Mouse (Mus musculus): ENCODE data around the gene Kif1a. TPM values are rescaled to one million over a fixed set of nuclear protein-coding genes. Genes with fewer than 3 reads are reported as not detected.
"Not testable (repeated sequence)": the region's sequence is repeated elsewhere in the genome, so short reads cannot be mapped to it uniquely, and the experiment has no call there.

The Kif1a gene
- polyA plus RNA-seq, 1 experiment from 2014 or later: 10.0 TPM

DNA sequence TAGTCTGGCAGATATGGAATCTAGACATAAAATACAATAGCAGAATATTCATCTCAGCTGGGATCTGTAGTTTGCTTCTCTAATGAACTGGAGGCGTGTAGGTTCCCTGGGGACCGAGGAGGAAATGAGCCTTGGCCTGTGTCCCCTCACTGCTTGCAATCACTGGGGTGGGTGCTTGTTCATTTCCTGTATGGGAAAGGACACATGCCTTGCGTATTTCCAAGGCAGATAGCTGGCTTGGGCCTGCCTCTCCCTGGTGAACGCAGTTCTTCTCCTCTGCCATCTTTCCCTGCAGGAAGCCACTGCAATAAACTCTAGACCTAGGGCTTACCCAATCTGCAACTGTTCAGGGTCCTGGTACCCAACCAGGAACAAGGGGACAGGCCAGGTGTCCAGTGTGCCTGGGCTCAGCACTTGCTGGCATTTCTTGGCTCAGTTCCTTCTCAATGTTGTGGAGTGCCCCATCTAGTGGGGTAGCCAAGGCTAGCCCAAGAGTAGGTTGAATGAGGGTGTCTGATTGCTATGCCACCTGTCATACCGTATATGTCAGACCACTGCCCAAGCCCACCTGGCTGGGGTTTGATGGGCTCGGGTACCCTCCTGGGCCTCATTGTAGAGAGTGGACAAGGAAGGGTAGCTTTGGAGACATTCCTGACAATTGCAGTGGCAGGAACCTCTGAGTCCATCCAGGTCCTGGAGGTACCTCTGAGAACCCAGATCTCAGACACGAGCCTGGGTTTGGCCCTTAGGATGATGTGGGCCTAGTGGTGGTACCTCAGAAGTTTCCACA lies 120.5 kb downstream of the Kif1a start:
- Histone ChIP-seq H3K4me1 (peaks cover 16% of the 10 kb centered on the region; the same call in 1 of the 2 replicates), H3K4me3 (replicated peaks) (no peak overlapping the region), H3K9me3 (replicated peaks) (no peaks in the 10 kb centered on the region), H3K4me2 (no peak overlapping the region), H3K27ac (peak overlapping the region; percentile 5; the same call in 1 of the 2 replicates), H3K27me3 (0 out of 2 replicates have a peak, but pooled peaks cover 9% of the 10 kb centered on the region), H3K9ac (no peak overlapping the region), H3K36me3 (no peaks in the 10 kb centered on the region)
- WGBS: 71% methylated on average over 7 of the region's 7 CpGs
- no peak for ATAC-seq (replicated peaks; ENCODE audit: low FRiP score)

DNA sequence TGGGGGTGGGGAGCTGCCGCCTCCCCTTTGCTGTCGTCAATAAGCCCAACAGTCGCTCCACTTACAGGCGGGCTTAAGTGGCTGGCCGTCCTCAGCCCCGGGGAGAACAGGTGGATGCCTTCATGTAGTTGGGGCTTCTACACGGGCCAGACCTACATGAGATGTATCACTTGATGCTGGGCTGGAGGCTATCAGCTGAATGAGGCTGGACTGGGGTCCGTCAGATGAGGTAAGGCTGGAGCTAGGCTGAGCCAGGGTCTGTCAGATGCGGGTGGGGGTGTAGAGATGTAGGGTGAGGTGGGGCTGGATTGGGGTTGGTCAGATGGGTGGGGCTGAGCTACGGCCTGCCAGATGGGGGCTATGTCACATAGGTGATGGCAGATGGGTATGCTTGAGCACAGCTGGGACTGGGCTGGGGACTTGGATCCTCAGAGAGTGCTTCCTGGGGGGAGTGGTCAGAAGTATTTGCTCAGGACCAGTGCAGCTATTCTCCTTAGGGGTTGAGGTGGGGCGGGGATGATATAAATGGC lies 122.6 kb downstream of the Kif1a start:
- no peak overlapping the region for H3K4me2 ChIP-seq
- H3K4me3 ChIP-seq (replicated peaks): no peak overlapping the region
- no peaks in the 10 kb centered on the region for H3K36me3 ChIP-seq
- no peaks in the 10 kb centered on the region for H3K9me3 ChIP-seq (replicated peaks)
- H3K27ac ChIP-seq: no peak overlapping the region
- 23% methylated on average over 11 of the region's 11 CpGs for WGBS
- no peak overlapping the region for H3K9ac ChIP-seq
- 0 out of 2 replicates have a peak, but pooled peaks have one; percentile 17 for ATAC-seq (replicated peaks; ENCODE audit: low FRiP score)
- H3K4me1 ChIP-seq: peaks cover 19% of the 10 kb centered on the region; the same call in 1 of the 2 replicates
- H3K27me3 ChIP-seq: 0 out of 2 replicates have a peak, but pooled peaks cover 9% of the 10 kb centered on the region

DNA sequence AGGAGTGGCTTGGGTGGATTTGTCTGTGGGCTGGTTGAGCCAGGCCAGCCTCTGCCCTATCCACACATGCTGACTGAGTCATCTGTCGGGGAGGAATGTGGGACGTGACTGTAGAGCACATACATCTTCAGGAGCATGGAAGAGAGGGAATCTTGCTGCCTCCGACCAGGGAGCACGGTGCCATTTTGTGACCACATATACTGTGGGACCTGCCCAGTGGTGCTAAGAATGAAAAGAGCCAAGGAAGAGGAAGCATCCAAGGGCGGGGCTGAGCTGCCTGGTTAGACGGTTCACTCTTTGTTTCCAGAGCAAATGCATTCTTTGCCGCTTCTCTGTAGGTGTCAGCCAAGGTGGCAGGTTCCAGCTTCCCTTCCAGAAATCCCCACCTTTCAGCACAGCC lies 123.1 kb downstream of the Kif1a start:
- peaks cover 19% of the 10 kb centered on the region; the same call in 1 of the 2 replicates for H3K4me1 ChIP-seq
- H3K4me3 ChIP-seq (replicated peaks): no peak overlapping the region
- no peak overlapping the region for H3K27ac ChIP-seq
- H3K4me2 ChIP-seq: no peak overlapping the region
- H3K9me3 ChIP-seq (replicated peaks): no peaks in the 10 kb centered on the region
- no peak for ATAC-seq (replicated peaks; ENCODE audit: low FRiP score)
- 0 out of 2 replicates have a peak, but pooled peaks cover 9% of the 10 kb centered on the region for H3K27me3 ChIP-seq
- WGBS: 51% methylated on average over 7 of the region's 7 CpGs
- no peak overlapping the region for H3K9ac ChIP-seq
- H3K36me3 ChIP-seq: no peaks in the 10 kb centered on the region

DNA sequence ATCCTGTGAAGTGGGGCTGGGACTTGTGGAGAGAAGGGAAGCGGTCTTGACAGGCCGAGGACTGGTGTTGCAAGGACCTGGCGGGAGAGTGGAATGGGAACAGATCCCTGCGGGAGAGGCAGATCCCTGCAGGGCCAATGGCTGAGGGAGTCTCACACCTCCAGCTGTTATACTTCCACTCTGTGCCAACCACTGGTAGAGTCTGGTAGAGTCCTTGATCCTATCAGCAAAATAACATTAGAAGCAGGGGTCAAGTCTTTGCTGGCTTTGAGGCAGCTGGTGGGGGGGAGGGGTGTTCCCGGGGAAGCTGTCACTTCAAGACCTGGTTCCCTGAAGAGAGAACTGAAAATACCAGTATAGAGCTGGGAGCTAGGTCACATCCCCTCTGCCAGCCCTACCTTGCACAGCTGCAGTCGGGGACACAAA lies 125.6 kb downstream of the Kif1a start:
- 31% methylated on average over 6 of the region's 6 CpGs for WGBS
- Histone ChIP-seq H3K9me3 (replicated peaks) (no peaks in the 10 kb centered on the region), H3K4me3 (replicated peaks) (no peak overlapping the region), H3K4me2 (no peak overlapping the region), H3K9ac (no peak overlapping the region), H3K27ac (no peak overlapping the region), H3K27me3 (0 out of 2 replicates have a peak, but pooled peaks cover 9% of the 10 kb centered on the region), H3K36me3 (no peaks in the 10 kb centered on the region), H3K4me1 (peaks cover 21% of the 10 kb centered on the region; the same call in 1 of the 2 replicates)
- ATAC-seq (replicated peaks; ENCODE audit: low FRiP score): no peak; the same call in 1 of the 2 replicates

DNA sequence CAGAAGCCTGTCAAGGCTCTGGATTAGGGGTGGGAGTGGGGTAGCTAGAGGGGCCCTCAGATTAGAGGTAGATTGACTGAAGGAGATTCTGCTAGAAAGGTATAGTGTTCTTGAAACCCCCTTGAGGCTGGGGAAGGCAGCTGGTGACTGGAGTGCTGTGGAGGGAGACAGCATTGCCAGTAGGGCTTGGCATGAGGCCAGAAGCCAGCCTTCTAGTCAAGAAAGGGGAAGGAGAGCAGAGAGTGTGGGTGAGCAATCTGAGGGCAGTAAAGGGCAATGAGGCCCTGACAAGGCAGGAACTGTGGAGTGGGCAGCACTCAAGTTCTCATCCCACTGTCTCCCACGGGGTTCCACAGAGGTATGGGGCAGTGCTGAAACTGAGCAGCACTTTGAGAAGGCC lies 128.9 kb downstream of the Kif1a start:
- peaks cover 8% of the 10 kb centered on the region; the same call in 1 of the 2 replicates for H3K4me1 ChIP-seq
- no peaks in the 10 kb centered on the region for H3K9me3 ChIP-seq (replicated peaks)
- no peaks in the 10 kb centered on the region for H3K36me3 ChIP-seq
- H3K4me3 ChIP-seq (replicated peaks): no peak overlapping the region
- WGBS: 56% methylated on average over 1 of the region's 1 CpGs
- no peak overlapping the region for H3K4me2 ChIP-seq
- no peak; the same call in 1 of the 2 replicates for ATAC-seq (replicated peaks; ENCODE audit: low FRiP score)
- no peak overlapping the region for H3K9ac ChIP-seq
- no peak overlapping the region for H3K27ac ChIP-seq
- H3K27me3 ChIP-seq: no peaks in the 10 kb centered on the region

DNA sequence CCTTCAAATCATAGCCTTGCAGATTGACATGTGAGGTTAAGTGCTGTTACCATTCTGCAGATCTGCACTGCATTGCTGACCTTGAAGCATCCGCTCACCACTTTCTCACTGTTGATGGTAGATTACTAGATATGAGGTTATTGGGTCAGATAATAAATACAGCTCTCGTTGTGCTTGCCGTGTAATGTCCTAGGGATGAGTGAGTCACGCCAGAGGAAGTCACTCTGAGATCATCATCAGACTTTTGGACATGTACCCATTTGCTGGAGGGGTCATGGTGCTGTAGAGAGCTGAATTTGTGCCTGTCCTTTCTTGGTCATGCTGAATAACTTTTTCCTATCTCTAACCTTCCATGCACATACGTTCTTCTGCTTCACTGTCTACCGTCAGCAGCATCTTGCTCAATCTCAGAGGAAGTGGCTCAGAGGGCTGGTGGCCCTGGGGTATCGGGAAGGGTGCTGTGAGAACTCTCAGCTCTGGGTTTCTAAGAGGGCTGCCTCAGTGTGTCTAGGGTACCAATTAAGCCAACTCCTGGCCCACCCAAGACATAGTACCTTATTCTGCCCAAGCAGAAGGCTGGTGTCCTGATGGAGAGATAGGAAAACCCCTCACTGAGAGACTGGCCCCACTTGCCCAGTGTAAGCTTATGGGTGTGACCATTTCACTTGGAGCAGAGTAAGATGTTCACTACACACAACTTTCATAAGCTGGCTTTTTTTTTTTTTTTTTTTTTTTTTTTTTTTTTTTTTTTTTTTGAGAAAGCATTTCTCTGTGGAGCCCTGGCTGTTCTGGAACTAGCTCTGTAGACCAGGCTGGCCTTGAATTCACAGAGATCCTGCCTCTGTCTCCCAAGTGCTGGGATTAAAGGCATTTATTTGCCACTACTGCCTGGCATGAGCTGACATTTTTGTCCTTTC lies 129.6 kb downstream of the Kif1a start:
- WGBS: 81% methylated on average over 7 of the region's 7 CpGs
- H3K27ac ChIP-seq: no peak overlapping the region
- H3K9ac ChIP-seq: no peak overlapping the region
- peaks cover 8% of the 10 kb centered on the region; the same call in 1 of the 2 replicates for H3K4me1 ChIP-seq
- H3K9me3 ChIP-seq (replicated peaks): no peaks in the 10 kb centered on the region
- H3K27me3 ChIP-seq: no peaks in the 10 kb centered on the region
- H3K36me3 ChIP-seq: no peaks in the 10 kb centered on the region
- no peak for ATAC-seq (replicated peaks; ENCODE audit: low FRiP score)
- no peak overlapping the region for H3K4me2 ChIP-seq
- H3K4me3 ChIP-seq (replicated peaks): no peak overlapping the region

DNA sequence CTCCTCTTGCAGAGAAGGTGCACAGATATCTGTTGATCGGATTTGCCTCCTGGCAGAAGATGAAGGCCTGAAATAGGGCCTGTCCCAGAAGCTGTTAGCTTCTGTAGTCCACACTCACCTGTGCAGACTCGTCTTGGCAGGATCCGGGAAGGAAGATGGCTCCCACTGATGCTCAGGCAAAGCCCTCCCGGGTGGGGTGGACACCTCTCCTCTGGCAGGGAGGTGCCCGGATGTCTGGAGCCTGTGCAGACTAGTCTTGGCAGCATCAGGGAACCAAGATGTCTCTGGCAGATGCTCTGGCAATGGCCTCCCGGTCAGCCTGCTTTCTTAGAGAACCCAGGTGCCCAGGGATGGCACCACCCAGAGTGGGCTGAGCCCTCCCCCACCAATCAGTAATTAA lies 131.0 kb downstream of the Kif1a start:
- not testable (repeated sequence) for H3K4me1 ChIP-seq; ATAC-seq (replicated peaks; ENCODE audit: low FRiP score); H3K4me3 ChIP-seq (replicated peaks); H3K9me3 ChIP-seq (replicated peaks); H3K36me3 ChIP-seq; H3K4me2 ChIP-seq; H3K27me3 ChIP-seq; H3K27ac ChIP-seq; H3K9ac ChIP-seq
- WGBS: 85% methylated on average over 6 of the region's 6 CpGs

Other genes starting within 250 kb of the Kif1a start
- 0.43 and 0.54 TPM in 2 replicates for gene Ankmy1, start 199.0 kb downstream of the Kif1a start, polyA plus RNA-seq (2015; fragmentation: Nextera tagmentation; extraction: Ambion mirVana)
- 12.2 and 14.7 TPM in 2 replicates for gene Dusp28, start 195.0 kb downstream of the Kif1a start, polyA plus RNA-seq (2015; fragmentation: Nextera tagmentation; extraction: Ambion mirVana)
- gene Rnpepl1, start 191.2 kb downstream of the Kif1a start, polyA plus RNA-seq (2015; fragmentation: Nextera tagmentation; extraction: Ambion mirVana): 32.6 and 37.9 TPM in 2 replicates
- gene Capn10, start 167.6 kb downstream of the Kif1a start, polyA plus RNA-seq (2015; fragmentation: Nextera tagmentation; extraction: Ambion mirVana): 32.6 and 37.2 TPM in 2 replicates
- gene Gpr35, start 151.1 kb downstream of the Kif1a start, polyA plus RNA-seq (2015; fragmentation: Nextera tagmentation; extraction: Ambion mirVana): 0.55 and 0.56 TPM in 2 replicates
- not detected in 2 replicates for gene Aqp12, start 95.6 kb downstream of the Kif1a start, polyA plus RNA-seq (2015; fragmentation: Nextera tagmentation; extraction: Ambion mirVana)
- gene Agxt, start 33.3 kb upstream of the Kif1a start, polyA plus RNA-seq (2015; fragmentation: Nextera tagmentation; extraction: Ambion mirVana): 0.38 TPM in 1 of 2 replicates, not detected in the other
- gene 2310007B03Rik, start 59.0 kb upstream of the Kif1a start, polyA plus RNA-seq (2015; fragmentation: Nextera tagmentation; extraction: Ambion mirVana): 1.2 and 1.4 TPM in 2 replicates
- 0.19 and 0.25 TPM in 2 replicates for gene Crocc2, start 66.8 kb upstream of the Kif1a start, polyA plus RNA-seq (2015; fragmentation: Nextera tagmentation; extraction: Ambion mirVana)
- 11.1 and 14.7 TPM in 2 replicates for gene Sned1, start 133.9 kb upstream of the Kif1a start, polyA plus RNA-seq (2015; fragmentation: Nextera tagmentation; extraction: Ambion mirVana)
- 32.6 and 36.5 TPM in 2 replicates for gene Mterf4, start 204.0 kb upstream of the Kif1a start, polyA plus RNA-seq (2015; fragmentation: Nextera tagmentation; extraction: Ambion mirVana)
- gene Ppp1r7, start 240.9 kb upstream of the Kif1a start, polyA plus RNA-seq (2015; fragmentation: Nextera tagmentation; extraction: Ambion mirVana): 62.5 and 68.0 TPM in 2 replicates
- 15.9 and 17.4 TPM in 2 replicates for gene Pask, start 241.5 kb upstream of the Kif1a start, polyA plus RNA-seq (2015; fragmentation: Nextera tagmentation; extraction: Ambion mirVana)